Mouse (Mus musculus) granulocyte monocyte progenitor cell, adult 5-6 weeks (primary cell): ENCODE data around the gene Cdip1. TPM values are rescaled to one million over a fixed set of nuclear protein-coding genes. Genes with fewer than 3 reads are reported as not detected.

Experiments
- ATAC-seq: replicated peaks from 2 replicates; pipeline ENCODE4 v1.8.0; 2016; ENCODE audit warnings: mild to moderate bottlenecking, moderate TSS enrichment, inconsistent platforms; ENCODE audit not compliant: poor library complexity, severe bottlenecking
- total RNA-seq, 2 experiments: library from RNA; stranded (forward) in 1 of 2; stranded (reverse) in 1 of 2; fragments of 200-712, 200-1000 nt in 1 of 2; fragments of >200 nt in 1 of 2; fragmentation: Nextera tagmentation in 1 of 2; gene quantifications; 2 replicates each; pipeline ENCODE4 v1.2.3; 2014 to 2017

The Cdip1 gene
- total RNA-seq, 2 experiments from 2014 or later = 13.1 to 26.0 TPM

DNA sequence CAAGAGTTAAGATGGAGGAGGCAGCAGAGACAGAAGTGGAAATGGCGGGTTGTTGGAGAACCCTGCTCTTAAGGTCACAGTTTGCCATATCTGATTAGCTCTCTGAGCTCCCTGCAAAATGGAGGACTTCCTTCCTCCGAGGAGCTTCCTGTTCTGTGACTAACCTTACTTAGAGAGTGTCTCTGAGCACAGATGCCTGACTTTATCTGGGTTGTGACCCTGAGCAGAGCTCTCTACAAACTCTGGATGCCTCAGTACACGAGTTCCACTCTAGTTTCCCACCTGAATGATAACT lies 67.2 kb downstream of the Cdip1 start:
- ATAC-seq = peak; percentile 16

DNA sequence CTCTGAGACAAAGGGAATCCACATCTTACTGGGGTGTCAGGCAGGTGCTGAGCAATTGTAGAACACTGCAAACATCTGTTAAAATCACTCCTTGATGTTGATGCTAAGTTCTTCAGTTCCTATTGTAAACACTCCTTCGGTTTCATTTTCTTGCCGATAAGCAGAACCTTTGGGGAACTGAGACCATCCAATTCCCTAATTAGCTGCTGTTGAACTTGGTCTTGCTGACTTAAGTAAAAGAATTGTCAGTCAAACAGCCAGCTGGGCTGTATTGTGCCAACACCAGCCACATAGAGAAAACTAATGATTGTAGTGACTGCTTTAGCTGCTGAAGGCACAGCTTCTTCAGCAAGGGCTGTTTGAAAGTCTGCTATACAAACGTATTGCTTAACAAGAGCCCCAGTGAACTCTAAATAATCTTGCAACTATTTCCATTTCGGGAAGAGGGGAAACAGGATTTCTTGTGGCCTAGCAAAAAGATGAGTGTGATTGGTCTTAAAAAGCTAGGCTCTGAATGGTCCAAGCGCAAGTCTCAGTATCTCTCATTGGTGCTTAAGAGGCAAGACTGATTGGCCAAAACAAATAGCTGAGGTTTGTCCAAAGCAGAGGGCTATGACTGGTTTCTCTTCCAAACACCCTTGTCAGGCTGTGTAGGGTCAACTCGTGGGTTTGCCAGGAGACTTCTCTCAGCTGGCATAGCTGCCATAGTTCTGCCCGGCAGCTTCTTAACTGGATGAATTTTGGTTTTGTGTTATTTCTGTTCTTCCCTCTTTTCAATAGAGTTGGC lies 67.8 kb downstream of the Cdip1 start:
- peak; percentile 26 for ATAC-seq

DNA sequence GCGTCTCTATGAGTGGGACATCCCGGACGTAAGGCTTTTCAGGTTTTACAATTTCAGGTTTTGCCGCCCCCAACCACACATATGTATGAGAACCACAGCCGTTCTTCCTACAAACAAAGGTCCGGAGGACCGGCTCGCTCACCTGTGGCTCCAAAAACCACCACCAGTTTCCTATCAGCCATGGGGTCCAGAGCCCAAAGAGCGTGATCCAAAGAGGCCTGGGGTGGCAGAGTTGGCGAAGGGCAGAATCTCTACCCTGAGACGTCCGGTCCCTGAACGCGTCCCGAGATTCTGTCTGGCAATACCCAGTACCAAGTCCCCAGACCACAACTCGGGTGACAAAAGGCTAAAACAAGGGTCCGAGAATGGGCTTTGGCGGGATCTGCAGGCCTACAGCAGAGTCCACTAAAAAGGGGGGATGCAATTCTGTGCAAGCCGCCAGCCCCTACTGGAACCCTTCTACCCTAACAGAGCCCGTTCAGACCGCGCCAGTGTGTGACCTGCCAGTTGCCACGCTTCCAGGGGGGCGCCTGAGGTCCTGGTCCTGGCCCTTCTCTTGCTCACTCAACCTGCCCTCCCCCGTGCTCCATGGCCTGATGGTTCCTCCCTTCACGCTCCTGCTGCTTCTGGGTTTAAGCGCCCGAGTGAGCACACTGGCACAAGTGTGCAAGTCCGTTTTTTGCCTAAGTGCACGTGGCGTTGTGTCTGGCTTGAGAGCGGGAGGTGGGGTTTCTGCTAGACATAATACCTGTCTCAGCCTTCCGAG lies 71.2 kb downstream of the Cdip1 start, which contains the start of gene Nmral1:
Nmral1 (minus strand) TSS at position 604 of the 766 bp plus-strand sequence.
- ATAC-seq = peak; percentile 75

- no peak for ATAC-seq
Measured at GRCm38 (mm10) chr16:4717866-4718265, 72.2 kb downstream of the Cdip1 start.

DNA sequence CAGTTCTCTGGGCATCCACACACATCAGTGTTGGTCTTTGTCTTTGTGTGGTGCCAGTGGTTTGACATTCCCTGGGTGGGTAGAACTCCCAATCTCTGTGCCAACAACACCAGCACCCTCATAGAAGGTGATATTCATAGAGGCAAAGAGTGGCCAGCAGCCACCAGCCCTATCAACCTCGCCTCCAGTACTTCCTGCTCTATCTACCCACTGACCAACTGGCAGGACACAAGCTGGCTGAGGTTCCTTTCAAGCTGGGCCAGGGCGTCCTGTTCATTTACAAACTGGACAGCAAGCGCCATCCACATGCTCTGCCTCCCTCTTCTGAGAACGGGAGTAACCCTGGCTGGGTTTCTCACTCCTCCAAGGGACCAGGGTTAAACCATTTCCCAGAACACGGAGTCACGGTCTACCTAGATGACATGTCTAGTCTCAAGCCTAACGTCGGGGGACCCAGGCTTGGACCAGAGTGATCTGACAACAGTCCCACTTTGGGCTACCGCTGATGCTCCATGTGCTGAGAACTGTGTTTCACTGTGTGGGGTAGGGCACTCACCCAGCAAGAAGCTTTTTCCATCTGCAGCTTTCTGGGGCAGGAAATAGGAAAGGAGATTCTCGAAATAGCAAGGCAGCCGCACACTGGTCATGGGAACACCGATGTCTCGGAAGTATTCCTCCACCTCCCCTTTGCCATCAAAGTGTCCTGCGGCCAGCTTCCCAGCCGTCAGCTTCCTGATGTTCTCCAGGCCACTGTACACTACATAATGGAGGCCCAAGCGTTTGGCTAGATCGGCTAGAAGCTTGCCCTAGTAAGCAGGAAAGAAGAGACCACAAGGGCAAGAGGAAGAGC lies 76.0 kb downstream of the Cdip1 start:
- ATAC-seq = no peak

DNA sequence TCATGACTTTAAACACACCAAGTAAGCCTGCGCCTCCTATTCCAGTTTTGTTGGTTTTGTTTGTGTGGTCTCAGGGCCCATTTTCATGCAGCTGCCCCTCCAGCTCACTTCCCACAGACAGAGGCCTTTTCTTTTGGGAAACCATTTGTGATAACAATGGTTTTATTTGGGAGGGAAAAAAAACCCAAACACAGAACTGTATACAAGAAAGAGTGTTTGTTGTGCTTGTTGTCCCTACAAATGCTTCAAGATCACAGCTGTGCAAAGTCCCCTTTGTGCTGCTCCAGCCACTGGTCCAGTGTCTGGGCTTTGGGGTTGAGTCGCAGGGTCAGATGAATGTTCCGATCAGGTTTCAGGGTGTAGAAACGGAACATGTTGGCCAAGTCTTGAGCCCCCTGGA lies 78.9 kb downstream of the Cdip1 start:
- no peak for ATAC-seq

DNA sequence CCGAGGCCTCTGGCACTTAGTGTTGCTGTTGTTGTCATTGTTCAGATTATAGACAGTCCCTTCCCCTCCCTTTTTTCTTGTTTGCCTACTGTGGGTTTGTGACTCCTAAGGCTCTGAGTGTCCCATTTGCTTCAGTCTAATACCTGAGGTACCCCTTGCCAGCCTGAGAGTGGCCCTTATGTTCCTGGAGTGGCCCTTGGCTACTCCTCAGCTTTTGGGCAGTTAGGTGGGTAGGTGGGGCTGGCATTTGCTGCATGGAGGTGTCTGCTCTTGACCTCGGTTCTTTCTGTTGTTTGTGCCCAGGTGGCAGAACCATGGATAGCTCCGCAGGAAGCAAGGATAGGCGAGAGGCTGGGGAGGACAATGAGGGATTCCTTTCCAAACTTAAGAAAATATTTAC lies 84.6 kb downstream of the Cdip1 start:
- no peak for ATAC-seq

GRCm38 (mm10) chr16:4702646-4703045 lies 87.4 kb downstream of the Cdip1 start:
- ATAC-seq = no peak

- ATAC-seq = no peak
Measured at GRCm38 (mm10) chr16:4701211-4701610, 88.9 kb downstream of the Cdip1 start.

Other genes with a start within 250 kb of the Cdip1 start
- gene Srl, start 248.5 kb downstream of the Cdip1 start, total RNA-seq (2014; fragmentation: Nextera tagmentation) = 16.1 and 16.3 TPM in 2 replicates
- 8.2 and 29.9 TPM in 2 replicates for gene Srl, start 248.5 kb downstream of the Cdip1 start, total RNA-seq (2017)
- gene Tfap4, start 230.4 kb downstream of the Cdip1 start, total RNA-seq (2014; fragmentation: Nextera tagmentation) = 34.8 and 46.6 TPM in 2 replicates
- gene Tfap4, start 230.4 kb downstream of the Cdip1 start, total RNA-seq (2017) = 36.4 and 47.6 TPM in 2 replicates
- 2.1 and 2.8 TPM in 2 replicates for gene Glis2, start 195.6 kb downstream of the Cdip1 start, total RNA-seq (2014; fragmentation: Nextera tagmentation)
- gene Glis2, start 195.6 kb downstream of the Cdip1 start, total RNA-seq (2017) = 0.39 TPM in 1 of 2 replicates, not detected in the other
- 42.3 and 113 TPM in 2 replicates for gene Pam16, start 165.3 kb downstream of the Cdip1 start, total RNA-seq (2014; fragmentation: Nextera tagmentation)
- 45.2 and 50.0 TPM in 2 replicates for gene Pam16, start 165.3 kb downstream of the Cdip1 start, total RNA-seq (2017)
- not detected in 2 replicates for gene Vasn, start 150.4 kb downstream of the Cdip1 start, total RNA-seq (2014; fragmentation: Nextera tagmentation)
- 0.67 TPM in 1 of 2 replicates, not detected in the other for gene Vasn, start 150.4 kb downstream of the Cdip1 start, total RNA-seq (2017)
- 41.9 and 45.8 TPM in 2 replicates for gene Dnaja3, start 150.3 kb downstream of the Cdip1 start, total RNA-seq (2014; fragmentation: Nextera tagmentation)
- gene Dnaja3, start 150.3 kb downstream of the Cdip1 start, total RNA-seq (2017) = 60.9 and 66.4 TPM in 2 replicates
- gene Coro7, start 110.5 kb downstream of the Cdip1 start, total RNA-seq (2014; fragmentation: Nextera tagmentation) = 115 and 187 TPM in 2 replicates
- 39.8 and 58.1 TPM in 2 replicates for gene Coro7, start 110.5 kb downstream of the Cdip1 start, total RNA-seq (2017)
- 50.8 and 61.6 TPM in 2 replicates for gene Nmral1, start 70.9 kb downstream of the Cdip1 start, total RNA-seq (2014; fragmentation: Nextera tagmentation)
- 75.7 and 82.9 TPM in 2 replicates for gene Nmral1, start 70.9 kb downstream of the Cdip1 start, total RNA-seq (2017)
- gene Hmox2, start 63.9 kb downstream of the Cdip1 start, total RNA-seq (2014; fragmentation: Nextera tagmentation) = 70.2 and 73.0 TPM in 2 replicates
- 77.2 and 95.9 TPM in 2 replicates for gene Hmox2, start 63.9 kb downstream of the Cdip1 start, total RNA-seq (2017)
- not detected in 2 replicates for gene 4930562C15Rik, start 45.1 kb upstream of the Cdip1 start, total RNA-seq (2014; fragmentation: Nextera tagmentation)
- 0.65 TPM in 1 of 2 replicates, not detected in the other for gene 4930562C15Rik, start 45.1 kb upstream of the Cdip1 start, total RNA-seq (2017)
- 37.0 and 39.8 TPM in 2 replicates for gene Ubald1, start 90.0 kb upstream of the Cdip1 start, total RNA-seq (2014; fragmentation: Nextera tagmentation)
- gene Ubald1, start 90.0 kb upstream of the Cdip1 start, total RNA-seq (2017) = 11.4 and 14.1 TPM in 2 replicates
- gene Mgrn1, start 96.0 kb upstream of the Cdip1 start, total RNA-seq (2014; fragmentation: Nextera tagmentation) = 28.3 and 33.5 TPM in 2 replicates
- gene Mgrn1, start 96.0 kb upstream of the Cdip1 start, total RNA-seq (2017) = 16.6 and 21.6 TPM in 2 replicates
- gene Nudt16l1, start 148.5 kb upstream of the Cdip1 start, total RNA-seq (2014; fragmentation: Nextera tagmentation) = 45.1 and 51.5 TPM in 2 replicates
- 13.2 and 15.8 TPM in 2 replicates for gene Nudt16l1, start 148.5 kb upstream of the Cdip1 start, total RNA-seq (2017)
- 34.2 and 72.9 TPM in 2 replicates for gene Anks3, start 173.9 kb upstream of the Cdip1 start, total RNA-seq (2014; fragmentation: Nextera tagmentation)
- gene Anks3, start 173.9 kb upstream of the Cdip1 start, total RNA-seq (2017) = 19.3 and 34.8 TPM in 2 replicates
- not detected in 2 replicates for gene Sept12, start 207.6 kb upstream of the Cdip1 start, total RNA-seq (2014; fragmentation: Nextera tagmentation)
- not detected in 2 replicates for gene Sept12, start 207.6 kb upstream of the Cdip1 start, total RNA-seq (2017)
- gene Smim22, start 217.0 kb upstream of the Cdip1 start, total RNA-seq (2014; fragmentation: Nextera tagmentation) = not detected in 2 replicates
- not detected in 2 replicates for gene Smim22, start 217.0 kb upstream of the Cdip1 start, total RNA-seq (2017)
- 61.2 and 81.6 TPM in 2 replicates for gene Rogdi, start 223.3 kb upstream of the Cdip1 start, total RNA-seq (2014; fragmentation: Nextera tagmentation)
- 17.9 and 20.2 TPM in 2 replicates for gene Rogdi, start 223.3 kb upstream of the Cdip1 start, total RNA-seq (2017)